Mouse (Mus musculus) midbrain, embryonic 13.5 days (tissue): ENCODE measurements around the gene 6430550D23Rik. TPM values are rescaled to one million over a fixed set of nuclear protein-coding genes. Genes with fewer than 3 reads are reported as not detected.

Experiments used
- ATAC-seq: fragments of 200-750 bp; cut with Nextera tagmentation; 2 replicates; pipeline ENCODE4 v1.8.0; 2017; ENCODE audit warnings: mild to moderate bottlenecking, moderate TSS enrichment, moderate library complexity
- H3K27ac ChIP-seq: fragments of 300-500 bp; sonication (generic); 2 replicates; pipeline ENCODE4 v1.5.1; 2015; ENCODE audit warnings: inconsistent platforms, mild to moderate bottlenecking, moderate library complexity
- H3K27me3 ChIP-seq: fragments of 300-500 bp; sonication (generic); 2 replicates; pipeline ENCODE4 v1.6.1; 2015; ENCODE audit warnings: mild to moderate bottlenecking, inconsistent platforms
- H3K36me3 ChIP-seq: fragments of 300-500 bp; sonication (generic); 2 replicates; pipeline ENCODE4 v1.6.1; 2015; ENCODE audit warnings: mild to moderate bottlenecking, inconsistent platforms
- H3K4me1 ChIP-seq: fragments of 300-500 bp; sonication (generic); replicated peaks from 2 replicates; pipeline ENCODE4 v1.6.1; 2015; ENCODE audit warnings: inconsistent platforms
- H3K4me2 ChIP-seq: fragments of 300-500 bp; sonication (generic); replicated peaks from 2 replicates; pipeline ENCODE4 v1.6.1; 2015; ENCODE audit warnings: moderate library complexity, mild to moderate bottlenecking, inconsistent platforms
- H3K4me3 ChIP-seq: fragments of 300-500 bp; sonication (generic); replicated peaks from 2 replicates; pipeline ENCODE4 v1.5.1; 2015; ENCODE audit warnings: mild to moderate bottlenecking, inconsistent platforms
- H3K9ac ChIP-seq: fragments of 300-500 bp; sonication (generic); replicated peaks from 2 replicates; pipeline ENCODE4 v1.6.1; 2015; ENCODE audit warnings: mild to moderate bottlenecking, inconsistent platforms
- H3K9me3 ChIP-seq: fragments of 300-500 bp; sonication (generic); 2 replicates; pipeline ENCODE4 v1.6.1; 2016; ENCODE audit warnings: mild to moderate bottlenecking, inconsistent platforms
- WGBS: fragments of 180-500 bp; shearing (Covaris S2); methylation state at CpG from one replicate; pipeline ENCODE4 v1.1.7; 2015; 5-methylcytosine and 5-hydroxymethylcytosine counted together
- polyA plus RNA-seq: library from polyadenylated mRNA; unstranded; fragments of >200 nt; fragmentation: Nextera tagmentation; extraction: Ambion mirVana; gene quantifications from 2 replicates; pipeline ENCODE4 v1.2.1, GENCODE M21; 2015

The 6430550D23Rik gene
- 1.4 and 1.9 TPM in 2 replicates for polyA plus RNA-seq

DNA sequence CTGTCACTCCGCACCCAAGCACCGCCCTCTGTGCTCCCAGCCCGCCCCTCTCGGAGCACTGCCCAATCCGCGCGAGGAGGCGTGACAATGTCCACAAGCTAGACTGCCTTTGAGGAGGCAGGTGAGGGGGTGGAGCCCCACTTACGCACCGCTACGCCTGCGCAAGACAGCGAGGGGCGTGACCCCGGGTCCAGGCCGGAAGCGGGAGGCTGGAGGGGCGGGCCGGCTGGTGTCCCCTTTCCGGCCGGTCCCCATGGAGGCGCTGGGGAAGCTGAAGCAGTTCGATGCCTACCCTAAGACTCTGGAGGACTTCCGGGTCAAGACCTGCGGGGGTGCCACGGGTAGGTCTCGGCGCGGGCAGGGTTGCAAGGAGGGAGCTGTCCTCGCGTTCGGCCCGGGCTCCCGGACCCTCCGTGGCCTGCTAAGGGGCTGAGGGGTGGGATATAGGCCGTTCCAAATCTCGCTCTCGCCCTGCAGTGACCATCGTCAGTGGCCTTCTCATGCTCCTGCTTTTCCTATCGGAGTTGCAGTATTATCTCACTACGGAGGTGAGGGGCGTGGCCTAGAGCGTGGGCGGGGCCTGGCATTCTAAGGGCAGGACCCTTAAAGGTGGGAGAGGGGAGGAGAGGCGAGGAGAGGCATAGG, at the start of gene 6430550D23Rik, which contains the start of gene Ergic3:
Gene 6430550D23Rik, minus strand, starts transcription at position 90 of the 645 bp plus-strand sequence.
Gene Ergic3, plus strand, starts transcription at position 158 of the 645 bp plus-strand sequence.
- peaks cover 35% of the 10 kb centered on the region for H3K36me3 ChIP-seq
- peak; percentile 100 for ATAC-seq
- H3K27me3 ChIP-seq: no peaks in the 10 kb centered on the region
- peak within 1 kb of the TSS; percentile 74 for H3K9ac ChIP-seq
- WGBS: under 1% methylated on average over 44 of the region's 45 CpGs
- peak within 1 kb of the TSS; percentile 63; the same call in 1 of the 2 replicates for H3K27ac ChIP-seq
- no peaks in the 10 kb centered on the region for H3K9me3 ChIP-seq
- peak within 1 kb of the TSS; percentile 66 for H3K4me3 ChIP-seq
- peak within 1 kb of the TSS; percentile 71 for H3K4me2 ChIP-seq
- H3K4me1 ChIP-seq: peaks cover 15% of the 10 kb centered on the region

- Histone ChIP-seq H3K27me3 (no peaks in the 10 kb centered on the region), H3K9ac (no peak within 1 kb of the TSS), H3K4me2 (no peak within 1 kb of the TSS), H3K27ac (no peak within 1 kb of the TSS), H3K9me3 (no peaks in the 10 kb centered on the region), H3K4me3 (no peak within 1 kb of the TSS), H3K4me1 (no peaks in the 10 kb centered on the region), H3K36me3 (no peaks in the 10 kb centered on the region)
- 83% methylated on average over 9 of the region's 9 CpGs for WGBS
- ATAC-seq: no peak
Observed at GRCm38 (mm10) chr2:156052816-156053215, 45.0 kb upstream of the 6430550D23Rik start, which contains the start of gene Fer1l4. Gene Fer1l4 (minus strand): TSS chr2:156052947.

DNA sequence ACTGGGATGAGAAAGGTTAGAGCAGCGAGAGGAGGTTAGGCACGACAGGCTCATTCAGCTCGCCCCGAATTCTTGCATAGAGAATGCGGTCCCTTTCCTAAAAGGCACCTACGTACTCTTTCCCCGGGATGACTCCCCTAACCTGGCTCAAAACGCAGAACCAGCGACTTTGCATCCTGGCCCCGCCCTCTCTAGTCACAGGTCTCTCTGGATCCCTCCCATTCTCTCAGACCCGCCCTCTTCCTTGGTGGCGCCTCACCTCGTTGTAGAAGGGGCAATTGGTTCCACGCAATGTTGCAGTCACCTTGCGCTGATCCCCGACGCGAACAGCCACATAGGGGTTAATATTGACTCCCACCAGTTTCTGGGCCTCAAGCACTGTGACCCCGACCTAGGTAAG, 40.2 kb upstream of the 6430550D23Rik start:
- Histone ChIP-seq H3K36me3 (no peaks in the 10 kb centered on the region), H3K4me3 (no peak overlapping the region), H3K27me3 (peaks cover 13% of the 10 kb centered on the region), H3K4me2 (peak overlapping the region; percentile 28), H3K27ac (no peak overlapping the region), H3K9me3 (no peaks in the 10 kb centered on the region), H3K4me1 (no peaks in the 10 kb centered on the region), H3K9ac (no peak overlapping the region)
- 5% methylated on average over 19 of the region's 19 CpGs for WGBS
- ATAC-seq: no peak

DNA sequence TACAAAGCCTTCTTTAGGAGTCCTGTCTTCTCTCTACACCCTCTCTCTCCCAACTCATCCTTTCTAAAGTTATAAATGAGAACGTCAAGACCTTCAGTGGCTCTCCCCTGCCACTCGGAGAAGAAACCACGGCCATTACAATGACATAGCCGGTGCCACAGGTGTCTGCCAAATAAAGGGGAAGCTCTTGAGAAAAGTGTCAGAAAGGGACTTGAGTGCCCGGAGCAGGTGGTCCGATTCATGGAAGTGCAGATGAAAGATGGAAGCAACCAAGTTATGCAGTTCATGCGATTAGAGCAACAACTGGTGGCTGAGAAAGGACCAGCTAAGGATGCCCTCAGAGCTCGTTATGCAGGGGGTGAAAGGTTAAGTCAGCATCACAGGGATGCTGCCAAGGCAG, 35.1 kb upstream of the 6430550D23Rik start:
- Histone ChIP-seq H3K9me3 (no peaks in the 10 kb centered on the region), H3K4me1 (no peaks in the 10 kb centered on the region), H3K27me3 (peaks cover 13% of the 10 kb centered on the region), H3K36me3 (no peaks in the 10 kb centered on the region), H3K27ac (no peak overlapping the region), H3K4me3 (no peak overlapping the region), H3K9ac (no peak overlapping the region), H3K4me2 (no peak overlapping the region)
- whole genome bisulfite sequencing: 84% methylated on average over 8 of the region's 8 CpGs
- ATAC-seq: no peak

- 92% methylated on average over 3 of the region's 3 CpGs for WGBS
- no peaks in the 10 kb centered on the region for H3K27me3 ChIP-seq
- H3K36me3 ChIP-seq: no peaks in the 10 kb centered on the region
- no peak overlapping the region for H3K4me2 ChIP-seq
- H3K9me3 ChIP-seq: no peaks in the 10 kb centered on the region
- H3K9ac ChIP-seq: no peak overlapping the region
- H3K27ac ChIP-seq: no peak overlapping the region
- no peak overlapping the region for H3K4me3 ChIP-seq
- H3K4me1 ChIP-seq: no peaks in the 10 kb centered on the region
- ATAC-seq: no peak
Observed at GRCm38 (mm10) chr2:156039390-156039789, 31.6 kb upstream of the 6430550D23Rik start.

DNA sequence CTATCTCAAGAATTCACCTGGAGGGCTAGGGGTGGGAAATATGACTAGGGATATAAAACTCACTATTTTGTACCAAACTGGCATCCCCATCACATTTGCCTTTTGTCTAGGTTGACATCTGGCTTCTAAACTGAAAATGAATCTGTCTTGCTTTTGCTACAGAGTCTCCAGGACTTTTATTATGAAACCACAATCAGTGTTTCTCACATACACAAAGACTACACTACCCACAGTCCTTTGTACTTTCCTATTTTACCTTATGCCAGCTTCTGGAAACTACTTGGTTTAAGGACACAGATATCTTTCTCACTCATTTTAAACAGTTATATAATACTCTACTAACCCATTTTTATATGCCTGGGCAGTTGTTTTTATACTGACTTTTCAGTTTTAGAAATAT, 17.7 kb upstream of the 6430550D23Rik start:
- no peak overlapping the region for H3K4me2 ChIP-seq
- no peaks in the 10 kb centered on the region for H3K36me3 ChIP-seq
- ATAC-seq: no peak
- H3K27me3 ChIP-seq: no peaks in the 10 kb centered on the region
- H3K4me3 ChIP-seq: no peak overlapping the region
- no peaks in the 10 kb centered on the region for H3K9me3 ChIP-seq
- no peak overlapping the region for H3K27ac ChIP-seq
- H3K9ac ChIP-seq: no peak overlapping the region
- no peaks in the 10 kb centered on the region for H3K4me1 ChIP-seq

GRCm38 (mm10) chr2:156021765-156022164, 14.0 kb upstream of the 6430550D23Rik start:
- no peak overlapping the region for H3K27ac ChIP-seq
- H3K4me2 ChIP-seq: no peak overlapping the region
- no peaks in the 10 kb centered on the region for H3K9me3 ChIP-seq
- H3K27me3 ChIP-seq: no peaks in the 10 kb centered on the region
- WGBS: 93% methylated on average over 2 of the region's 2 CpGs
- no peak overlapping the region for H3K9ac ChIP-seq
- ATAC-seq: no peak
- peaks cover 32% of the 10 kb centered on the region for H3K36me3 ChIP-seq
- H3K4me3 ChIP-seq: no peak overlapping the region
- no peaks in the 10 kb centered on the region for H3K4me1 ChIP-seq

GRCm38 (mm10) chr2:156021219-156021618, 13.4 kb upstream of the 6430550D23Rik start:
- Histone ChIP-seq H3K9me3 (no peaks in the 10 kb centered on the region), H3K4me2 (no peak overlapping the region), H3K9ac (no peak overlapping the region), H3K4me1 (no peaks in the 10 kb centered on the region), H3K4me3 (no peak overlapping the region), H3K27me3 (no peaks in the 10 kb centered on the region), H3K27ac (no peak overlapping the region), H3K36me3 (peaks cover 38% of the 10 kb centered on the region)
- 87% methylated on average over 8 of the region's 8 CpGs for WGBS
- ATAC-seq: no peak

GRCm38 (mm10) chr2:156018106-156018505, 10.3 kb upstream of the 6430550D23Rik start:
- no peak for ATAC-seq
- H3K4me1 ChIP-seq: no peaks in the 10 kb centered on the region
- no peaks in the 10 kb centered on the region for H3K9me3 ChIP-seq
- 90% methylated on average over 3 of the region's 3 CpGs for WGBS
- peaks cover 69% of the 10 kb centered on the region for H3K36me3 ChIP-seq
- H3K9ac ChIP-seq: no peak overlapping the region
- no peaks in the 10 kb centered on the region for H3K27me3 ChIP-seq
- no peak overlapping the region for H3K4me2 ChIP-seq
- H3K4me3 ChIP-seq: no peak overlapping the region
- H3K27ac ChIP-seq: no peak overlapping the region

DNA sequence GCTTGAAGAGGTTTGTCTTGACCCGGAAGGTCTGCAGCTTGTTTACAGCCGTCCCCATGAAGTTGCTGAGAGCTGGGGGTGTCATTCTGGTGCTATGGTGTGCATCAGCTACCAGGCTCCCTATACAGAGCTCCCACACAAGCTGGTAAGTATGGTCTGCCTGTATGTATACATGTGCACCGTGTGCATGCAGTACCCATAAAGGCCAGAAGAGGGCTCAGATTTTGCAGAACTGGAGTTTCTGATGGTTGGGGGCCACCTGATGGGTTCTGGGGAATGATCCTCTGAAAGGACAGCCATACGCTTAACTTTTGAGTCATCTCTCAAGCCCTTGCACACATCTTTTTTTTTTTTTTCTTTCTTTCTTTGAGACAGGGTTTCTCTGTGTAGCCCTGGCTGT, 2.4 kb downstream of the 6430550D23Rik start:
- no peaks in the 10 kb centered on the region for H3K9me3 ChIP-seq
- no peak for ATAC-seq
- H3K27ac ChIP-seq: no peak overlapping the region
- no peak overlapping the region for H3K9ac ChIP-seq
- peaks cover 15% of the 10 kb centered on the region for H3K36me3 ChIP-seq
- no peaks in the 10 kb centered on the region for H3K27me3 ChIP-seq
- no peak overlapping the region for H3K4me2 ChIP-seq
- H3K4me3 ChIP-seq: no peak overlapping the region
- peaks cover 15% of the 10 kb centered on the region for H3K4me1 ChIP-seq
- 92% methylated on average over 4 of the region's 4 CpGs for WGBS

- Histone ChIP-seq H3K36me3 (peaks cover 100% of the 10 kb centered on the region), H3K4me1 (no peaks in the 10 kb centered on the region), H3K4me2 (no peak overlapping the region), H3K9me3 (no peaks in the 10 kb centered on the region), H3K9ac (no peak overlapping the region), H3K4me3 (no peak overlapping the region), H3K27ac (no peak overlapping the region), H3K27me3 (no peaks in the 10 kb centered on the region)
- no peak for ATAC-seq
- 89% methylated on average over 14 of the region's 14 CpGs for WGBS
Observed at GRCm38 (mm10) chr2:155991863-155992321, 15.9 kb downstream of the 6430550D23Rik start.

- Histone ChIP-seq H3K4me3 (no peak overlapping the region), H3K4me2 (no peak overlapping the region), H3K4me1 (no peaks in the 10 kb centered on the region), H3K9me3 (no peaks in the 10 kb centered on the region), H3K27ac (no peak overlapping the region), H3K36me3 (peaks cover 100% of the 10 kb centered on the region), H3K9ac (no peak overlapping the region), H3K27me3 (no peaks in the 10 kb centered on the region)
- WGBS: 97% methylated on average over 10 of the region's 10 CpGs
- ATAC-seq: no peak
Observed at GRCm38 (mm10) chr2:155991151-155991550, 16.6 kb downstream of the 6430550D23Rik start.

DNA sequence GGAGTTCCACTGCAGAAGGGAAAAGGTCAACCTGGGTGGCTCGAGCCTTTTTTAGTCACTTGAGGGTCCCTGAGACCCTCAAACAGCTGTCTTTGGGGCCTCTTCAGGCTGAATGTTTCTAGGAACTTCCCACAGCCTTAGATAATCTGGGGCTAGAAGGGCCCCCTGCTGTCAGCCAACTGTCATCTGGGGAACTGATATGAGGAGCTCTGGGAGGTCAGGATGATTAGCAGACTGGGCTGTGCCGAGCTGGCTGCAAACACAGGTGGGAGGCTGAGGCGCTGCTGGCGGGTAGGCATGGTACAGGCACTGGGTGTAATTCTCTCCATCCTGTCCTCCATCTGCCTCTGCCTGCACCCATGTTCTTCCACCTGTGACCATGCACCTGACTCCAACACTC, 18.7 kb downstream of the 6430550D23Rik start:
- WGBS: 80% methylated on average over 4 of the region's 4 CpGs
- H3K4me1 ChIP-seq: no peaks in the 10 kb centered on the region

More for the DNA sequence above, 18.7 kb downstream of the 6430550D23Rik start:
- Histone ChIP-seq H3K36me3 (peaks cover 100% of the 10 kb centered on the region), H3K4me3 (no peak overlapping the region), H3K9me3 (no peaks in the 10 kb centered on the region), H3K27ac (no peak overlapping the region), H3K4me2 (no peak overlapping the region), H3K27me3 (no peaks in the 10 kb centered on the region), H3K9ac (no peak overlapping the region)
- no peak for ATAC-seq
